Mouse (Mus musculus) embryonic facial prominence, embryonic 15.5 days (tissue): Measurements from ENCODE around the gene Cad. TPM values are rescaled to one million over a fixed set of nuclear protein-coding genes. Genes with fewer than 3 reads are reported as not detected.
A peak's percentile ranks its signal among the peaks of the same experiment; 100 is the strongest.
"Not testable (repeated sequence)": the region's sequence is repeated elsewhere in the genome, so short reads cannot be mapped to it uniquely, and the experiment has no call there.

Experiments
- ATAC-seq: fragments of 200-750 bp; cut with Nextera tagmentation; 2 replicates; pipeline ENCODE4 v1.8.0; 2017; ENCODE audit warnings: low read depth, moderate TSS enrichment; ENCODE audit not compliant: insufficient number of reproducible peaks, low FRiP score, low TSS enrichment
- H3K27ac ChIP-seq: fragments of 300-500 bp; sonication (generic); replicated peaks from 2 replicates; pipeline ENCODE4 v1.5.1; 2015; ENCODE audit warnings: mild to moderate bottlenecking, inconsistent platforms
- H3K27me3 ChIP-seq: fragments of 300-500 bp; sonication (generic); 2 replicates; pipeline ENCODE4 v1.6.1; 2015; ENCODE audit warnings: inconsistent platforms
- H3K36me3 ChIP-seq: fragments of 300-500 bp; sonication (generic); 2 replicates; pipeline ENCODE4 v1.6.1; 2015; ENCODE audit warnings: mild to moderate bottlenecking, inconsistent platforms
- H3K4me1 ChIP-seq: fragments of 300-500 bp; sonication (generic); 2 replicates; pipeline ENCODE4 v1.6.1; 2015; ENCODE audit warnings: inconsistent platforms
- H3K4me2 ChIP-seq: fragments of 300-500 bp; sonication (generic); replicated peaks from 2 replicates; pipeline ENCODE4 v1.6.1; 2015; ENCODE audit warnings: mild to moderate bottlenecking, inconsistent platforms
- H3K4me3 ChIP-seq: fragments of 300-500 bp; sonication (generic); replicated peaks from 2 replicates; pipeline ENCODE4 v1.5.1; 2015; ENCODE audit warnings: mild to moderate bottlenecking, inconsistent platforms
- H3K9ac ChIP-seq: fragments of 300-500 bp; sonication (generic); 2 replicates; pipeline ENCODE4 v1.6.1; 2015; ENCODE audit warnings: inconsistent platforms
- H3K9me3 ChIP-seq: fragments of 300-500 bp; sonication (generic); replicated peaks from 2 replicates; pipeline ENCODE4 v1.6.1; 2016; ENCODE audit warnings: inconsistent platforms
- WGBS: fragments of 180-500 bp; shearing (Covaris S2); methylation state at CpG from one replicate; pipeline ENCODE4 v1.1.7; 2015; 5-methylcytosine and 5-hydroxymethylcytosine counted together
- polyA plus RNA-seq: library from polyadenylated mRNA; unstranded; fragments of >200 nt; fragmentation: Nextera tagmentation; extraction: Ambion mirVana; gene quantifications from 2 replicates; pipeline ENCODE4 v1.2.1, GENCODE M21; 2015

The Cad gene
- polyA plus RNA-seq: 23.5 and 26.4 TPM in 2 replicates

GRCm38 (mm10) chr5:31054261-31055215 is at the start of gene Cad:
Cad (plus strand) TSS chr5:31054780.
- ATAC-seq: peak; percentile 98
- H3K4me1 ChIP-seq: peaks cover 4% of the 10 kb centered on the region
- H3K4me2 ChIP-seq: peak within 1 kb of the TSS; percentile 76
- H3K9ac ChIP-seq: peak within 1 kb of the TSS; percentile 61
- peak within 1 kb of the TSS; percentile 62 for H3K4me3 ChIP-seq
- H3K27ac ChIP-seq: peak within 1 kb of the TSS; percentile 65
- no peaks in the 10 kb centered on the region for H3K9me3 ChIP-seq
- under 1% methylated on average over 63 of the region's 64 CpGs for WGBS
- no peaks in the 10 kb centered on the region for H3K27me3 ChIP-seq
- H3K36me3 ChIP-seq: peaks cover 32% of the 10 kb centered on the region

GRCm38 (mm10) chr5:31012737-31013136 is 41.8 kb upstream of the Cad start:
- 65% methylated on average over 3 of the region's 3 CpGs for WGBS
- no peaks in the 10 kb centered on the region for H3K36me3 ChIP-seq
- H3K9me3 ChIP-seq: no peaks in the 10 kb centered on the region
- H3K9ac ChIP-seq: no peak overlapping the region
- H3K4me3 ChIP-seq: no peak overlapping the region
- H3K27me3 ChIP-seq: no peaks in the 10 kb centered on the region
- no peak for ATAC-seq
- H3K4me2 ChIP-seq: no peak overlapping the region
- H3K27ac ChIP-seq: no peak overlapping the region
- H3K4me1 ChIP-seq: no peaks in the 10 kb centered on the region

GRCm38 (mm10) chr5:31015913-31016312 is 38.7 kb upstream of the Cad start:
- Histone ChIP-seq H3K9ac (no peak overlapping the region), H3K4me1 (no peaks in the 10 kb centered on the region), H3K4me3 (no peak overlapping the region), H3K4me2 (no peak overlapping the region), H3K9me3 (no peaks in the 10 kb centered on the region), H3K27me3 (no peaks in the 10 kb centered on the region), H3K27ac (no peak overlapping the region), H3K36me3 (no peaks in the 10 kb centered on the region)
- 72% methylated on average over 2 of the region's 2 CpGs for WGBS
- ATAC-seq: no peak

- not testable (repeated sequence) for H3K27ac ChIP-seq, H3K4me1 ChIP-seq, H3K36me3 ChIP-seq, H3K9ac ChIP-seq, H3K4me3 ChIP-seq, H3K27me3 ChIP-seq, H3K4me2 ChIP-seq, ATAC-seq, H3K9me3 ChIP-seq
- 90% methylated on average over 4 of the region's 5 CpGs for WGBS
Observed at GRCm38 (mm10) chr5:31021790-31022189, 32.8 kb upstream of the Cad start.

- ATAC-seq: no peak
- Histone ChIP-seq H3K4me3 (no peak overlapping the region), H3K27me3 (no peaks in the 10 kb centered on the region), H3K4me1 (no peaks in the 10 kb centered on the region), H3K9me3 (no peaks in the 10 kb centered on the region), H3K4me2 (no peak overlapping the region), H3K27ac (0 out of 2 replicates have a peak overlapping the region, but pooled peaks have one; percentile 22), H3K36me3 (no peaks in the 10 kb centered on the region), H3K9ac (no peak overlapping the region)
- 16% methylated on average over 1 of the region's 1 CpGs for WGBS
Observed at GRCm38 (mm10) chr5:31022690-31023089, 31.9 kb upstream of the Cad start.

- Histone ChIP-seq H3K4me2 (no peak overlapping the region), H3K4me1 (no peaks in the 10 kb centered on the region), H3K36me3 (no peaks in the 10 kb centered on the region), H3K4me3 (no peak overlapping the region), H3K27me3 (no peaks in the 10 kb centered on the region), H3K9me3 (no peaks in the 10 kb centered on the region), H3K9ac (no peak overlapping the region), H3K27ac (no peak overlapping the region)
- 13% methylated on average over 4 of the region's 4 CpGs for WGBS
- peak; percentile 54; the same call in 1 of the 2 replicates for ATAC-seq
Observed at GRCm38 (mm10) chr5:31023254-31023653, 31.3 kb upstream of the Cad start.

- H3K27ac ChIP-seq: no peak overlapping the region
- no peaks in the 10 kb centered on the region for H3K36me3 ChIP-seq
- H3K4me1 ChIP-seq: no peaks in the 10 kb centered on the region
- no peaks in the 10 kb centered on the region for H3K27me3 ChIP-seq
- no peak overlapping the region for H3K4me3 ChIP-seq
- H3K4me2 ChIP-seq: no peak overlapping the region
- H3K9me3 ChIP-seq: no peaks in the 10 kb centered on the region
- no peak for ATAC-seq
- H3K9ac ChIP-seq: no peak overlapping the region
Observed at GRCm38 (mm10) chr5:31024641-31025040, 29.9 kb upstream of the Cad start.

- Histone ChIP-seq H3K4me3 (no peak overlapping the region), H3K4me1 (no peaks in the 10 kb centered on the region), H3K27ac (no peak overlapping the region), H3K27me3 (no peaks in the 10 kb centered on the region), H3K4me2 (no peak overlapping the region), H3K36me3 (0 out of 2 replicates have a peak, but pooled peaks cover under 1% of the 10 kb centered on the region), H3K9ac (no peak overlapping the region), H3K9me3 (no peaks in the 10 kb centered on the region)
- ATAC-seq: no peak
- WGBS: 75% methylated on average over 4 of the region's 4 CpGs
Observed at GRCm38 (mm10) chr5:31030926-31031325, 23.7 kb upstream of the Cad start.

GRCm38 (mm10) chr5:31031508-31031907 is 23.1 kb upstream of the Cad start:
- Histone ChIP-seq H3K9ac (no peak overlapping the region), H3K9me3 (no peaks in the 10 kb centered on the region), H3K36me3 (peaks cover 5% of the 10 kb centered on the region; the same call in 1 of the 2 replicates), H3K27me3 (no peaks in the 10 kb centered on the region), H3K4me2 (no peak overlapping the region), H3K4me3 (no peak overlapping the region), H3K4me1 (no peaks in the 10 kb centered on the region), H3K27ac (no peak overlapping the region)
- WGBS: 86% methylated on average over 8 of the region's 8 CpGs
- ATAC-seq: no peak

- no peaks in the 10 kb centered on the region for H3K27me3 ChIP-seq
- 88% methylated on average over 6 of the region's 6 CpGs for WGBS
- ATAC-seq: no peak
- H3K4me1 ChIP-seq: no peaks in the 10 kb centered on the region
- no peaks in the 10 kb centered on the region for H3K9me3 ChIP-seq
- no peak overlapping the region for H3K4me3 ChIP-seq
- no peak overlapping the region for H3K9ac ChIP-seq
- no peak overlapping the region for H3K27ac ChIP-seq
- peaks cover 33% of the 10 kb centered on the region for H3K36me3 ChIP-seq
- no peak overlapping the region for H3K4me2 ChIP-seq
Observed at GRCm38 (mm10) chr5:31034669-31035068, 19.9 kb upstream of the Cad start.

GRCm38 (mm10) chr5:31036556-31036955 is 18.0 kb upstream of the Cad start:
- not testable (repeated sequence) for H3K4me3 ChIP-seq, H3K4me1 ChIP-seq, H3K27ac ChIP-seq, ATAC-seq, H3K9ac ChIP-seq, H3K27me3 ChIP-seq, H3K9me3 ChIP-seq, H3K4me2 ChIP-seq
- WGBS: 81% methylated on average over 11 of the region's 11 CpGs
- H3K36me3 ChIP-seq: peaks cover 49% of the 10 kb centered on the region
